Mouse (Mus musculus): ENCODE measurements at regions not wholly inside any gene's neighbourhood (a gene's known extent, or its start where the extent isn't known, plus 50 kb on each side); places are given as distances from the start of the nearest gene placed in this dataset.

DNA sequence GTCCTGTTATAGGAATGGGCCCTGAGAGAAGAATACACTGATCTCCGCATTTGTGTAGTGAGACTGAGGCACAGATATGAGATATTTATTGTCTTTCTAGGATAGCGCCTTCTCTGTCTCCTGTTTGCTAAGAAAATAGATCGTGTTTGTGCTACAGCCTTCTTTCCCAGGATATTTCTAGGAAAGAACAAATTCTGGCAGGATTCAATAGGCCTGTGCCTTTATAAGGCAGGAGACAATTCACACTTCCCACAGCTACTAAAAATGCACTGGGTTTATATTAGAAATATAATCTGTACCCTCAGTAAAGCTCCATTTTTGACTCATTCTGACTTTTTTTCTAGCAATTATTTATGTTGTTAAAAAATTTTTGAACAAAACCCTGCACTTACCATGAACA is 854.7 kb downstream of the Epha4 start:
- DNase-seq (ENCODE audit: low read depth), result no peak

DNA sequence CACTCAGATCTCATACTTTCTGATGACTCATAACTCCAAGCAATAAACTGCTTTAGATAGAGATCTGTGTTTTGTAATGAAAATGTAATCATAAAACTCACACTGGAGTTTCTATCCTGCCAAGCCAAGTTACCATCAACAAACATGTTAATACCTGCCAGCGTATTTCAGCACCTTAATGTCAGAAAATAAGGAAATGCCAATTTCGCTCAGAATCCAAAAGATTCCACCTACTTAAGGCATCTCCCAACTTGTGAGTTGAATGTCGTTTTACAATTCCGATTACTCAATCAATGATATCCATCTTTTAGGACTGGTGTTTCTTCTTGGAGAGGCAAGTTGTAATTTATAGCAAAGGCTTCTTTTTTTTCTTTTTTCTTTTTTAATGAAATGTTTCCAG is 850.5 kb downstream of the Epha4 start:
- DNase-seq (ENCODE audit: low read depth), result no peak

DNA sequence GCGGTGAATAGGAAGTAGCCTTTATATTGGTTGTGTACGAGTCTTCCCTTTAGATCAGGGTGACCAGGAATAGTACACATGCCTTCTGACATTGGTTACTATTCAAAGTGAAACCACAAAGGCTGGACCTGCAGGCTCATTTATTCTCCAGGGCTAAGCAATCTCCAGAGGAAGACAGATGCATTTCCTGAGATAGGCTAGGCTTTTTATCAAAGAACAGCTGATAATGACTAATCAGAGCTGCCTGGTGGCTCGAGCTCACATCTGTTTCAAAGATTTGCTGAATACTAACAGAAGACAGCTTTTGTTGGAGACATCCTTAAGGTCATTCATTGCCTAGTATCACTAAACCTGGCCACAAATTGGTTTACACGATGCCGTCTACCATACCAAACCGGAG is 838.1 kb downstream of the Epha4 start:
- DNase-seq (ENCODE audit: low read depth), result no peak

DNA sequence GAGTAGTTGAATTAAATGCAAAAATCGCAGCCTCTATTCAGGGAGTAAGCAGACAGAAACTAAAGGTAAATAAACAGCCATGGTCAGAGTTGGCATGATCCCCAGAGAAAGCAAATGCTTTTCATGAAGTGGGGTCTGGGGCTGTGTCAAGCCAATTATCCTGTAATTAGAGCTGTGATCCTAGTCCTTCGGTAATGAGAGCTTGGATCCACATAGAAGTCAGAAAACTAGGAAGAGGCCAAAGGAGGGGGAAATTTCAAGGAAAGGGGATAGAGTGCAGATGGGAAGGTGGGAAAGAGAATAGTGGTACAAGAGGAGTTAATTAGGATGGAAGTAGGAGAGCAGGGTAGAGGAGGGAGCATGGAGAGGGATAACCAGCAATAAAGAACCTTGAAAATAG is 809.3 kb downstream of the Epha4 start:
- DNase-seq (ENCODE audit: low read depth), result no peak

DNA sequence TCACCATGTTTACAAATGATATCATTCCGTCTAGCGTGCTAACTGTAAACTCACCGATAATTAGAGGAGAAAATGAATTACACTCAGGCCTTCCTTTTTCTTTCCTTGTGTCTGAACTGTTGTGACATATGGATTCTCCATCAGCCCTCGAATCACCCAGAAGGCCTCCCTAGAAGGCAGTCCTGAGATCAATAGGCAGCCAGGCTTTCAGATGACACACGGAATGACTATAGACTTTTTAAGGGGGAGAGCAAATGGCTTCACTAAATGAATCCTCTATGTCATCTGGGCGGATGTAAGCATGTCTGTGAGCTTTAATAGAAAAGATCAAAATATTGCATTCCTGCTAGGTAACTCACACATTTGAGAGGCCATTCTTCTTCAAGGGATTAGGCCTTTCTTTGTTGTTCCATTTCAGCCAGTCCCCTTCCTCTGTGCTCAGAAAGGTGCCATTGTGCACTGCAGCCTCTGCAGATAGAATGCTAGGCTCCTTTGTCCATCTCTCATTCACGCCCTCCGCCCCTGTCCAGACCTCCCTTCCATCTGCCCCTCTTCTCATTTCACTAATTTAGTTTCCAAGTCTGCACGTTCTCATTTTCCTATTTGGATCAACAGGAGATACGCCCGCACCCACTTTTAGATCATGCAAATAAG is 797.1 kb downstream of the Epha4 start:
- DNase-seq (ENCODE audit: low read depth), result no peak

DNA sequence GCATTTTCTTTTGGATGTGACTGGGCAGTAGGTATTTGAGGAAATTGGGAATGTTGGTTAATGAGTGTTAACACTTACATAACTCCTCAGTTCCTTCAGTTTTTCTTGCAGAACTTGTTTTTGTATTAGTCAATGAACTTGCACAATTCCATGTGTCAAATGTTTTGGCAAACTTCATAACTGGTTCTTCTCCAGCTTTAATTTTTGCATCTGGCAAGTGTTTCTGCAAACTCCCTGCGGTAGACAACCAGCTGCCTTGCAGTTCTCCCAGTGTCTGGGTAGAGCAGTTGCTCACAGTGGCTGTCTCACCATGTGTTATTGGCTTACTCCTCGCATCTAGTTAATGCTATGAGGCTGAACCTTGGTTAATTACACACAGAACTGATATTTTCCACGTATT is 790.4 kb downstream of the Epha4 start:
- DNase-seq (ENCODE audit: low read depth), result peak; percentile 4

DNA sequence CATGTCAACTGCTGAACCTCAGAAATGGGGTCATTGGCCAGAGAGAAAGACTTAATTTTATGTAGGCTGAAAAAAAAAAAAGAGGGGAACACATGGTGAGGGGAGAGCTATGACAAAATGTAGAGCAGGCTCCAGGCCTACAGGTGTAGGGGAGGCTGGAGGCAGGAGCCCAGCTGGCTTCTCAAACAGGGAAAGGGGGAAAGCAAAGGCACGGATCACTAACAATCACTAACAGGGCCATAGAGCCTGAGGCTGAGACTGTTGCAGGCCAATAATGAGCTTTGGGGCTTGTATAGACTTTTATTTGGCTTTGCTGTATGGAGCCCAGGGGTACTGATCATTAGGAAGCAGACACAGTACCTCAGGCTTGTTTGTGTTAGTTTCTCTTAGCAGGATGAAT is 777.9 kb downstream of the Epha4 start:
- DNase-seq (ENCODE audit: low read depth), result no peak

DNA sequence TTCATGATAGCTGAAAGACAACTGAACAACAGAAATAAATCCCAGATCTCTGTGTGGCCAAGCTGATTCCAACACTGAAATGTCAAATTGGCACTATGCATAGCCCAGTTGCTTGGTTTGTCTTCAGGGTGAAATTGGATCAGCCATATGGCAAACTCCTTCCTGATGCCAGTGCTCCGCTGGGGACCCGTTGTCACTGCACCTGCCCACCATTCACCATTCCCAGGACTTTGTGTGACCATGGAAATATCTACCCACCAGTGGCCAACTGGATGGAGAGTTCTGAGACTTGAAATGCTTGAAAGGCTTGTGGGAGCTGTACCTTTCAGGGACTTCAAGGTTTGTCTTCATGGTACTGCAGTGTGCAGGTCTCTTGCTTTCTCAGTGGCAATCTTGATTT is 777.2 kb downstream of the Epha4 start:
- no peak for DNase-seq (ENCODE audit: low read depth)

DNA sequence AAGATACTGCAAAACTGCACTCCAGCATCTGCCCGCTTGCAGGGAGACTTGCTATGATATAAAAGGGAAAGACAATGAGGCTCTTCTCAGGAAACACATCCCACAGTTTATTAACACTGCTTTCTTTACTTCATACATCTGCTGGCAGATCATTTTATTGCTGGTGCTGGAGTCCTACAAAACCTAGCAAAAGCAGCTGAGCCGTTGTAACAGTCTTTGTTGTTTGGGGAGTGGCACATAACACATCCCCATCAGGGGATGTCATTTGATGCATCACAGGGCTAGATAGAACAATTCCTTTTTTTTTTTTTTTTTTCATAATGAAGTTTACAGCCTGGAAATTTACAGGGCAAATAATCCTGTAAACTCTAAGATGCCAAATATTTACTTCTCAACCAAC is 742.2 kb downstream of the Epha4 start:
- DNase-seq (ENCODE audit: low read depth), result no peak

DNA sequence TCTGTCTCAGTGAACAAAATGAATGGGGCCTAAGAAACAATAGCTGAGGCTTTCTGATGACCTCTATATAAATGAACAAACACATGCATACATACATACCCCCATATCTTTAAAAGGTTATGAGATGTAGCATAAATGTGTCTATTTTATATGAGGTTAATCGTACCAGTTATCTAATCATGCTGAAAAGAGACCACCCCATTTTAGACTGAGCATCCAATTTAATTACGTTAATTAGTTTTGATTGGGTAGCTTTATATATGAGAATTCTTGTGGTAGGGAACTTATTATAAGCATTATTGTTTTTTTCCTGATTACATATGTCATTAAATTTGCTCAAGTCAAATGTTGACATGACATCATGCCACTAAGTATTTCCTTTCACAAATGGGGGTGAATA is 728.0 kb downstream of the Epha4 start:
- no peak for DNase-seq (ENCODE audit: low read depth)

DNA sequence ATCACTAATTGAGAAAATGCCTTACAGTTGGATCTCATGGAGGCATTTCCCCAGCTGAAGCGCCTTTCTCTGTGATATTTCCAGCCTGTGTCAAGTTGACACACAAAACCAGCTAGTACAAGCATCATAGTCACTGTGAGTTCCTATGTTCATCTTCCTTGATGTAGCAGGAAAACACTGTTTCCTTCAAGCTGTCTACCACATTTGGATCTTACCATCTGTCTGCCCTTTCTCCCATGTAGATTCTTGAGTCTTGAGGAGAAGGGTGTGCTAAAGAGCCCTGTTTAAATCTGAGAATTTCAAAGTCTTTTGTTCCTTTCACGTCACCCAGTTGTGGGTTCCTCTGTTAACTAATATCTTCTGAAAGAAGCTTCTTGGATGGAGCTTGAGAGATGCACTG is 721.5 kb downstream of the Epha4 start:
- DNase-seq (ENCODE audit: low read depth), result no peak

DNA sequence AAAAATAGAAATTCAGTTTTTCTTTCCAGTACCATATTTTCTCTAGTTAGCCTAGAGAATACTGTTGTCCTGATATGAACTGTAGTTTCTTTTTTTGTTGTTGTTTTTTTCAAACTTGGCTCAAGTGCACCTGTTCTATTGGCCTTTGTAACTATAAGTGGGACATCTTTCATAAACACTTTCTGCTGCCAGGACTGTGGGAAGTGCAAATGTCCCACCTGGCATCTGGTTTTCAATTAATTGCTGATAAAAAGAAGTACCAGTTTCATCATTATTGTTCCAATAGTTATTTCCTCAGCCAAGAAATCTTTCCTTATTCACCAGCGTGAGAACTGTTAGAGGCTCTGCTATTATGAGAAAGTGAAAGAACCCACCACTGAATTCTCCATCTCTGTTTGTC is 695.0 kb downstream of the Epha4 start:
- DNase-seq (ENCODE audit: low read depth), result no peak

DNA sequence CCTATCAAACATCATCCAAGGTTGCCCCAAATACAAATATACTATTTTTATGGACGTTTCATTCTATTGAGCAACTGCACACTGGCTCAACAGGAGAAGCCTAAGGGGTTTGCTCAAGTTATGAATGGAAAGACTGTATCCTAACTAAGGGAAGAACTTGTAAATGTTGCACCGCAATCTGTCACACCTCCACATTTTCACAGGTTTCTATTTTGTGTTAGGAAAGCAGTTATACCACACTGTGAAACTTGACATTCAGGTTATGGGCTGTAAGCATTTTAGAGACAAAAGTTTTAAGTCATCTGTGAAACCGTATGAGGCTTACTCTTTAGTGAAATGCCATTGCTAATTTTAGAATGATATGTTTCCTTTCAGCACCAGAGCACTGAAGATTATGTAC is 693.3 kb downstream of the Epha4 start:
- DNase-seq (ENCODE audit: low read depth), result no peak

DNA sequence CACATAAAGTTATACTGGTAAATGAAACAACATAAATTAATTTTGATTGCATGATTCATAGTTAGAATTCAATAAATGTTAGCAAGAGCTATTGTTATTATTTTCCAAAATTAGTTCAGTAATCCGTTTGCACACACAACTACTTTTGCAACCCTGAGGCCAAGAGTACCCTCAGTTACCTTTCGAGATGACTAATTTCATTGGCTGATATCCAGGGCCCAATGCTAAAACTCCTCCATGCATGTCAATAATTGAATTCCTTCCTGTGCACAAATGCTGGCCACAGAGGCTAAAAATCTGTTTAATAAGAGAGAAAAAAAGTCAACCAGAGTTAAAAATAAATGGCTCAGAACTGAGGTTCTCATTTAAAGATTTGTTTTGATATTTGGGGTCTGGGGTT is 685.2 kb downstream of the Epha4 start:
- DNase-seq (ENCODE audit: low read depth), result no peak

DNA sequence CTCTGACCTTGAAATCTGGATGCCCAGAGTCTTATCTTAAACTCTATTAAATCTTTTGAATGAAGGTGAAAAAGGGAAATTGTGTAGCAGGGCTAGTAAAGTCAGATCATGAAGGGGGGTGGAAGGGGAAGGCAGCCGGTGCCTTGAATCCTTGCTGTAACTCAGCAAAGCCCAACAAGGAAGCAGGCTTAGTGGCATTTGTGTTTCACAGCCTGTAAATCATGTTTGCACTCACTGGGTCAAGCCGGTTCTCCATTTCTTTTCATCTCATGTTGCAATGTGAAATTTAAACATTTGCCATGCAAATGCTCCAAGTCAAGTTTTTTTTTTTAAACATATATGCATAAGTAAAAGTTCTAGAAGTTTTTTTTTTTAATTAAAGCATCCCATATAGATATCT is 682.6 kb downstream of the Epha4 start:
- DNase-seq (ENCODE audit: low read depth), result no peak

DNA sequence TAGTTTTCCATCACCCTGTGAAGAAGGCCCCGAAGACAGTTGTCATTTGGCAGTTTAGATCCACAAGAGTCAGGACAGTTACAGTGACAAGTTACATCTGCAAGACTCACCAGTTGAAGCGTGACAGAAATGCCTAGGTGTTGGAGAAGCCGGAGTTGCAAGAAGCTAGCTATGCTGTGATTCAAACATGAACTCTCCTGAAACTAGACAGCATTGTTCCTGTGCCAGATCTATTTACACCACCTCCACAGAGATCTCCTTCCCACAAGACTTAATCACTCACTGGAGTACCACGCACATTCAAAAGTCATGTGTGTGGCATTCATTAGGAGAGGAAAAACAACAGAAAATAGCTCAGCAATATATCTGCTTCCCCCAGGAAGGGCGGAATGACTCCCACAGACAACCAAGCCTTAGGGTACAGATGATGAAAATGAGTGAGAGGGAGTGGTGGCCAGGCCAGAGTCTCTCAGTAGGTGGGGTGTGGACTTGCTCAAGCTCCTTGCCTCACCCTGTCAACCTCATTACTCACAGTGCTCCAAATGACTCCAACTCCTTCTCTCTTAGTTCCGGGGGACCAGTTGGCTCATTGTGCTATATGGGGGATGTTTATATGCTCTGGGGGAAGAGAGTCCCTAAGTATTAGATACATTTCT is 679.7 kb downstream of the Epha4 start:
- DNase-seq (ENCODE audit: low read depth), result no peak

DNA sequence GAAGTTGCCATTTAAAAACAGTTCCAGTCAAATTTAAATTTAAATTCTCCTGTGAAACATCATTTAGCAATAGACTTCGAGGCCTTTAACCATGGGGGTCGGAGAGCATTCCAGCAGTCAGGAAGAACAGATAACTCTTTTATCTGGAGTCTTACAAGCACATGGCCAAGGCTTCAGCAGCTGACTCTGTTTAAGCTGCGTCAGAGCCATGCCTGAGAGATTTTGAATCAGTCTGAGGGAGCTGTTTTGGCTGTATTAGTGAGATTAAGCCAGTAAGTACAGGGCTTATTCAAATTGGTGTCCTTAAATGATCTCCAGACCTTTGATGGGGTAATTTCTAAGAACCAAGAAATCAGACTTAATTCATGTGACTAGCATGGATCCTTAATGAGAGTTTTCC is 665.5 kb downstream of the Epha4 start:
- no peak for DNase-seq (ENCODE audit: low read depth)

DNA sequence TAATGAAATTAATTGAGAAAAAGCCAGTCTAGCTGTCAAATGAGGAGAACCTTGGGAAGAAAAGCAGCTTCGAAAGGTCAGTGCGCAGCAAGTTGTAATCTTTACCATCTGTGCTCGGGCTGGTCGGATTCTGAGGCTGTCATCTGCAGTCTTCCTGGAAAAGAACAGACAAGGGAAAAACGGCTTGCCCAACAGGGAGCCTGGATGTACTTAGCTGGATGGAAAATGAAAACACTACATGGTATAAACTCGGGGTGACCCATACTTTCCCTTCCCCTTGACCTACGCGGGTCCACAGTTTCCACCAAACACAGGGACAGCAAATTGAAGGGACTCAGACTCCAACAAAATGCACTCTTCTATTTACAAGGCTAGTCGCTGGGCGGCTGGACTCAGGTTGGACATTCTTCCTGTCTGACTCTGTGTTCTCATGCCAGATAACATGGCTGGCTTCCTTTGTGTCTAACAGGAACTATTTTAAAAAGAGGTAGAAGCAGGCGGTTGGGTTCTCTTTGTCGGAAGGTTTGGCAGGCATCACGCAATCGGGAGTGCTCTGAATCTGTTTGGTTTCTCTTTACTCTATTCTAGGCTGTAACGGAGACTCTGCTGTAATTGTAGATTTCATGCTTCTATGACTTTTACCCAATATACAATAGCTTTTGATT is 648.5 kb downstream of the Epha4 start:
- no peak for DNase-seq (ENCODE audit: low read depth)

DNA sequence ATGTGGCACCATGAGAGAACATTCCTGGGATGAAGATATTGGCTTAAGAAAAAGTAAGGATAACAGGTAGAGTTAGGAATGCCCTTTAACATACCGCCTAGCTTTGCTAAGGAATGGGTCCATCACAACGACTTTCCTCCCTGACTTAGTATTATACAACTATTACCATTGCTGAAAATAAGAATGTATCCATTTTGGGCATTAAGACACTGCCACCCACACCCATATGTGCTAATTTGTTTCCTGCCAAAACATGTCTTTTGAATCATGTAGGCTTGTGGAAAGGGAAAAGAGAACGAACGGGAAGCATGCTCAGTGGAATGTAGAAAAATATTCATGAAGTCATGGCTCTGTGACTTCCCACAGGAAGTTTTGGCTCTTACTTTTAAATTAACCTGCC is 641.7 kb downstream of the Epha4 start:
- no peak for DNase-seq (ENCODE audit: low read depth)

DNA sequence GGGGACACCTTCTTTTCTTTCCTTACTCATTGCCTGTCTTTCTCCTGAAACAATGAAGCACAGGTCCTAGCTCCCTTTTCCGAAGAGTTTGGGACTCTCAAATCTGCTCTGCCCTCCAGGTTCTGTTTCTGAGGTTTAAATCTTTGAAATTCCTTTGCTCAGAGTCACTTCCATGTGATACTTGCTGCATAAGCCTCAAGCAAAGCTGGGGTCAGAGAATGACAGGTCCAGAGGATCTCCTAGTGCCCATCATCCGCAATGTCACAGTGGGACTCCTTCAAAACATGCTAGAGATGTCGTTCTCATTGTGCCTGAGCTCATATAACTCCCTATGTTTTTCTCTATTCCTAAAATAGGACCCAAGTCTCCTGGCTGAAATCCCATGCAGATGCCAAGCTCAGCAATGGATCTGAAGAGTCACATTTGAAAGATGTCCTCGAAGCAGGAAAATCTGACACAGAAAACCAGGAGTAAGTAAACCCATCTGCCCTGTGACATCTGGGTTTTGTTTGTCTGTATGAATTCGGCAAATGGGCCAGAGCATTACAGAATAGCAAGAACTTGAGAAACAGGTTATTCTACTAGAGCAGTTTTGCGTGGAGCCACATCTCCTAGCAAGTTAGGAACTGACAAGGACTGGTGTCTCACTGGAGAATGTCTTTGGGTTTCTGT is 634.6 kb downstream of the Epha4 start:
- DNase-seq (ENCODE audit: low read depth), result no peak

DNA sequence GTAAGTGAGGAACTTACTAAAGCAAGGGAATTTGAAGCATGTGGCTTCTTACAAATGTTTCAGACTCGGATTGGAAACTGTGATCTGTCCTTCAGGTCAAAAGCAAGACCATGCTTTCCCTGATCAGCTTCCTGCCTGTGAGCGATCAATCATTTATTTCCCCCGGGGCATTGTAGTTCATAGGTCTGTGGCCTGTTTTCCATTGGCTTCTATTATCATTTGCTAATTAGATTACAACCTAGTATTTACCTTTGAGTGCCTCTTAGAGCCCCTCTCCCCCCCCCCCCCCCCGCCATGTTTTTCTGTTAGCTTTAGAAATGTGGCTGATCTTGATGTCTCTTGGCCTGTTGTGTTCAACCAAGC is 634.1 kb downstream of the Epha4 start:
- DNase-seq (ENCODE audit: low read depth), result no peak

DNA sequence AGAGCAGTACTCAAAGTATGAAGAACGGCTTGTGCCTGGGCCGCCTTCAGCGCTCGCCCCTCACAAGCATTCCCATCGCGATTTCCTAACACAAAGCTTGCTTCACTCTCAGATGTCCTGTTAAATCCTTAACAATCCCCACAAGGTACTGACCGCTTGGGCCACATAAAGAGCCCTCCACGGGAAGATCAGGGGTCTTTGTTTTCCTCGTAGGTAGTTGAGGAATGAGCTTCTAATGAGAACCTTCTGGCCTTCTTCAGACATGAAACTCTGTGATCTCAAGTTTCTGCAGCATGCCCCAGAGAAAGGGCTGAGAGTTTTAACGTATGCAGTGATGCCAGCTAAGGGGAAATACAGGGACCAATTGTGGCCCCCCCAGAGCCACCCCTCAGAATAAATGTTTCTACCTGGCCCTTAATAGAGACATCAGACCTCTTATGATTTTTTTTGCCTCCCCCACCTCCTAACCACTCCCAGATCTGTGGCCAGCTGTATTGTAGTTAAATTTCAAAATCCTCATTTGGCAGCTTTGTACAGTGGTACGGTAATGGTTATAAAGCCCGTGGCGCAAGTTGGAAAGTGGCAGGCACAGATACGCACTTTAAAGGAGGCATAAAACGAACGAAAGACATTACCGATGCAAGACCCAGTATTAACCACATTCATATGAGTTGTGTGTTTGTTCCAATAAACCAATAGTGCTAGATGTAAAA is 618.6 kb downstream of the Epha4 start:
- no peak for DNase-seq (ENCODE audit: low read depth)

DNA sequence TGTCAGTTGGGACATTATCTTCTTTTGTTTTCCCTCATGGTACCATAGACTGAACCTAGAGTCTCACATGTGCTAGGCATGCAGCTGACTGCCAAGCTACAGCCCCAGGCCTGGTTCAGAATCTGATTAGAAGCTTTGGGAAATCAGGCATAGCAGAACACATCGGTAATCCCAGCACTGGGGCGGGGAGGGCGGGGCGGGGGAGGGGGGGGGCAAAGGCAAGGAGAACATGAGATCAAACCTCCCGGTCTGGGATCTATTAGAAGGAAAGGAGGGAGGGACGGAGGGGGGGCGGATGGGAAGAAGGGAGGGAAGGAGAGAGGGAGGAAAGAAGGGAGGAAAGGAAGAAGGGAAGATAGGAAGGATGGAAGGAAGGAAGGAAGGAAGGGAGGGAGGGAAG is 617.5 kb downstream of the Epha4 start:
- no peak for DNase-seq (ENCODE audit: low read depth)
